Mouse (Mus musculus): ENCODE results near the gene Phactr2. TPM values are rescaled to one million over a fixed set of nuclear protein-coding genes. Genes with fewer than 3 reads are reported as not detected.

The Phactr2 gene
- polyA plus RNA-seq, 1 experiment from 2014 or later, result 10.8 TPM

DNA sequence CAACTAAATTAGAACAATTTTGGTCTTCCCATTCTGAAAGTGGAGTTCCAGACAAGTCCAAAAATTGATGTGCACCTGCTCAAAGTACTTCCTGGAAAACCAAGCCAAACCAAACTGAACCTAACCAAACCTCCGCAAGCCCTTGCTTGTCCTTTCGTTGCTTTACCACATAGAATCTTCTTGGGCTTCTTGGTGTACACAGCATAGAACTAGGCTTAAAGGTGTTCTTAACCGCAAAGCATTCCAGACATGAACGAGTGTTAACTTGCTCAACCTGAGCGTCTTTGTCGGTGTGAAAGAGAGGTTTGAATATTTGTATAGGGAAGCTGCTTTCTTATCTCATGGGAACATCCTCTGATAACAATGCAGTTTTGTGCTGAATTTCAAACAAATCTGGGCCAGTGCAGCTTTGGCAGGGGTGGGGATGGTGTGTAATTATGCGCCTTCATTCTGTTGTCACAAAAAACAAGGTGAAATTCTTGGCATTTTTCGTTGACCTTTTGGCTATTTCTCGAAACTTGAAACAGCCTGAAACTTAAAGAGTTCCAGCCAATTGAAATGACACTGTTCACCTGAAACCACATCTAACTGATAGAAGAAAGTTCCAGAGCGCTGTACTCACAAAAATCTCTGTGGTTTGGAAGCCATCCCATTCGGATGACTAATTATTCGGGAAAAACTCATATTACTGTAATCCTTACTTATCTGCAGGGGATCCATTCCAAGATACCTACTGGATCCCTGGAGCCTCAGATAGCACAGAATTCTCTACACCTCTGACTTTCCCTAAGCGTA, 104.4 kb downstream of the Phactr2 start:
- no peak for DNase-seq (ENCODE audit: low spot score)
- 85% methylated on average over 13 of the region's 13 CpGs for WGBS

DNA sequence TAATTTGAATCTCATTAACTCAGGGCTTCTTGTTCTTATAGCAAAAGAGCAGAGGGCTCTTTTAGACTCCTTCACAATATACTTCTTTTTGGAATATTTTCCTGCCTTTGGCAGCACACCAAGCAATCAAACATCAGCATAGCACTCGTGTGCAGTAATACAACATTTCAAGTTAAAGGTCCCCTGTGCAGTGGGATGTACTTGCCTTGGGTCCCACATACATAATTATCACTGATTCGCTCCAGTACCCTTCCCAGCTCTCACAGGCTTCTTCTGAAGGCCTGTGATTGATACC, 110.0 kb downstream of the Phactr2 start:
- H3K36me3 ChIP-seq, result no peaks in the 10 kb centered on the region
- WGBS, result 77% methylated on average over 2 of the region's 2 CpGs
- H3K4me1 ChIP-seq, result no peaks in the 10 kb centered on the region
- no peak for DNase-seq (ENCODE audit: low spot score)
- H3K4me3 ChIP-seq, result no peak overlapping the region
- H3K27me3 ChIP-seq (ENCODE audit: low read depth, poor library complexity, severe bottlenecking), result no peaks in the 10 kb centered on the region
- H3K27ac ChIP-seq (replicated peaks), result no peak overlapping the region
- no peaks in the 10 kb centered on the region for H3K9me3 ChIP-seq (replicated peaks)

More for the DNA sequence above, 104.4 kb downstream of the Phactr2 start:
- H3K27ac ChIP-seq (replicated peaks), result no peak overlapping the region
- no peak overlapping the region for H3K4me3 ChIP-seq
- H3K27me3 ChIP-seq (ENCODE audit: low read depth, poor library complexity, severe bottlenecking), result no peaks in the 10 kb centered on the region
- H3K36me3 ChIP-seq, result no peaks in the 10 kb centered on the region
- no peaks in the 10 kb centered on the region for H3K9me3 ChIP-seq (replicated peaks)
- 0 out of 2 replicates have a peak, but pooled peaks cover 3% of the 10 kb centered on the region for H3K4me1 ChIP-seq

DNA sequence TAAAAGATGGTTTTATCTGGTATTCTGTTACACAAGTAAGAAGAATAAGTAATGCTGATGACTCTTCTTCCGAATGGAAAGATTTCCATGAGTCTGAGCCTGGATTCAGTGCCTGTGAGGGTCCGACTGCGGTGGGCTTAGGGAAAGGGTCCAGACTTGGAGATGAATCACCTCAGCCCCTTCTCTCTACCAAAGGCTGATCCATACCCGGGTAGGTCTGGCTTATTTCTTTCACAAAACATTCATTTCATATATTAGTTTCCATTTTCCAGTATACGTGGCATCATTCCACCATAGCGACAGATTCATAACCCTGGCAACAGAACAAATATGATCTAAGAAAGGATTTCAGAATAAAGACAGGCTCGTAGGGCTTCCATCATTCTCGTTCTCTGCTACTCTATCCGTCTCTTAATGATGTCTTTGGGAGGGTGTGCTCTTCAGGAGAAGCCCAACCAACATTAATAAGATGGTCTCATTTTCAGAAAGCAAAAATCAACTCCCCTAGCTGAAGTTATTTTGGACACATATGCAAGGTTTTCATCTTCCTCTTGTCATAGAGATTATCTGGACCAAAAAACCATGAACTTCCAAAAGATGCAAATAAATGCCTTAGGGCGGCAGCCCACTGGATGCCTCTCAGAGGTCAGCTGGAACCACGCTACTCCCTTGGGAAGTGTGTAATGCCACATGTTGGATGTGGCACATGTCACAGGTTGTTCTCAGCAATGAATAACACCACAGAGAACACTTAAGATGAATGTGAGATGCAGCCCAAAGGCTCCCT, 110.5 kb downstream of the Phactr2 start:
- no peak for DNase-seq (ENCODE audit: low spot score)
- H3K27me3 ChIP-seq (ENCODE audit: low read depth, poor library complexity, severe bottlenecking), result no peaks in the 10 kb centered on the region
- no peaks in the 10 kb centered on the region for H3K36me3 ChIP-seq
- H3K4me3 ChIP-seq, result no peak overlapping the region
- H3K4me1 ChIP-seq, result no peaks in the 10 kb centered on the region
- no peak overlapping the region for H3K27ac ChIP-seq (replicated peaks)
- WGBS, result 91% methylated on average over 11 of the region's 11 CpGs
- H3K9me3 ChIP-seq (replicated peaks), result no peaks in the 10 kb centered on the region

DNA sequence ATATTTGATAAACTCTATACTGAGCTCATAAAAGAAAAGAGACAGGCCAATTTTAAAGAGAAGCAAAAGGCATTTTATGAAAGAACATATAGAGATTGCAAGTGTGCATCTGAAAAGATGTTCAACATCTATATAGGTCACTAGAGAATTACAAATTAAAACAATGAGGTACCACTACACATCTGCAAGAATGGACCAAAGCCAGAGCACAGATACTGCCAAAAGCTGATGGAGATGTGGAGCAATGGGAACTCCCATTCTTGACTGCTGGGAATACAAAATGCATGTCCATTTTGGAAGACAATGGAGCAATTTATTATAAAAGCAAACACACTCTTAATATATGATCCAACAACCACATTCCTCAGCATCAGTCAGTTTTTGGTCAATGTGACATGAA, 113.3 kb downstream of the Phactr2 start:
- no peaks in the 10 kb centered on the region for H3K27me3 ChIP-seq (ENCODE audit: low read depth, poor library complexity, severe bottlenecking)
- no peak overlapping the region for H3K27ac ChIP-seq (replicated peaks)
- no peaks in the 10 kb centered on the region for H3K4me1 ChIP-seq
- H3K4me3 ChIP-seq, result no peak overlapping the region
- DNase-seq (ENCODE audit: low spot score), result no peak
- no peaks in the 10 kb centered on the region for H3K9me3 ChIP-seq (replicated peaks)
- H3K36me3 ChIP-seq, result no peaks in the 10 kb centered on the region

DNA sequence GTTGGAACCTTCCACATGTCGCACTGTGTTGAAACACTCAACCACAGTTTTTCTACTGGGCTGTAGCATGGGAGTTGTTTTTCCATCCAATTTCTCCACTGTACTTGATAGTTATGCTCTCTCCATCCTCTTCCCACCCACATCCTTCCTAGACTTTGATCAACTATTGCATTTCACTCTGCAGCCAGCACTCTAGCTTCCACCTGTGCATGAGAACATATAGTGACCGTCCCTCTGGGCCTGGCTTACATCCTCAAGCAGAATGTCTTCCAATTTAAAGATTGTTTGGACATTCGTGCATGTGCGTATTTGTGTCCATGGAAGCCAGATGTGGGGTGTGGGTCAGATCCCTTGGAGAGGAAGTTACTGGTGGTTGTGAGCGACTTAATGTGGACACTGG, 114.4 kb downstream of the Phactr2 start:
- DNase-seq (ENCODE audit: low spot score), result no peak
- H3K36me3 ChIP-seq, result no peaks in the 10 kb centered on the region
- WGBS, result 92% methylated on average over 5 of the region's 5 CpGs

DNA sequence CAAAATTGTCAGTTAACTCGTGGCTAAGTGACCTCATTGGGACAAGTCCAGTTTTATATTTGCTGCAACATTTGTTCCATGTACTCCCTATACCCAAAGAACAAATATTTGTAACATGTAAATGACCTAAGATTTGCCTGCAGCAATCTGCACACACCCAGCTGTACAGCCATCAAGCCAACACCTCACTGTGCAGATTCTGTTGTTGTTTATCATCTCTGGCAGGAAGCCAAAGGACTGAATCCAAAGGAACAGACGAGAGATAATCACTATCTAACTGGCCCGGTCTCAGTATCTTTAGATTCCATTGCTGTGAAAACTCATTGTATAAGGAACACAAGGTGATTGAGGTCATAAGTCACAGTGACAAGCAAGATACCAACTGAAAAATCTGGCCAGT, 115.5 kb downstream of the Phactr2 start:
- H3K9me3 ChIP-seq (replicated peaks), result no peaks in the 10 kb centered on the region
- no peaks in the 10 kb centered on the region for H3K36me3 ChIP-seq
- H3K27ac ChIP-seq (replicated peaks), result no peak overlapping the region
- H3K4me1 ChIP-seq, result no peaks in the 10 kb centered on the region
- H3K4me3 ChIP-seq, result no peak overlapping the region
- no peaks in the 10 kb centered on the region for H3K27me3 ChIP-seq (ENCODE audit: low read depth, poor library complexity, severe bottlenecking)
- no peak for DNase-seq (ENCODE audit: low spot score)
- 78% methylated on average over 3 of the region's 3 CpGs for WGBS

More for the DNA sequence above, 114.4 kb downstream of the Phactr2 start:
- H3K4me3 ChIP-seq, result no peak overlapping the region
- H3K9me3 ChIP-seq (replicated peaks), result no peaks in the 10 kb centered on the region
- no peaks in the 10 kb centered on the region for H3K27me3 ChIP-seq (ENCODE audit: low read depth, poor library complexity, severe bottlenecking)
- no peaks in the 10 kb centered on the region for H3K4me1 ChIP-seq
- no peak overlapping the region for H3K27ac ChIP-seq (replicated peaks)

DNA sequence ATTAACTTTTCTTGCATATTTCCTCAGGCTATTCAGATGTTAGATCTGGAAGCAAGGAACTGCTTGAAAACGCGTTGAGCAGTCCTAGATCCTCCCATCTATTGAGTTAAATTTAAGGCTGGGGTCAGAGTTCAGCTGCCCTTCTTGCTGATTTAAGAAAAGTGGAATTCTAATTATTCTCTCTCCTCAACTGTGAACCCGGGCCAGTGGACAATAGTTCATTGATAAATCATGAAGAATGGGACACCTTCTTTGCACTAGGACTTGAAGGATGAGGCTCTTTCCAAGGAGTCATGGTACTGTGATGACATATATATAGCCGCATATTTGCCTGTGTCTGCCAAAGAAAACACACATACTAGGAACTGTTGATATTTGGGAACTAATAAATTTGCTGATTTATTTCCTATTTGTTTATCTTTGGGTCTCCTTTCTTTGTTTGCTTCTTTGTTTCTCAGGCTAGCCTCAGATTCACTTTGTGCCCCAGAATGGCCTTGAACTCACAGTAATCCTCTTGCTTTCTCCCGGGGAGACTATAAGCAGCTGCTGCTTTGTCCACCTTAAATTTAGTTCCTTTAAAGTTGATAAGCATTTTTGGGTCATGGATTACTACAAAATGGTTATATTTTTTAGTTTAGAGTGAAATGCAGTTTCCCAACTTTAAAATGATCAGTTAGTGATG, 127.5 kb downstream of the Phactr2 start:
- Histone ChIP-seq H3K27me3 (ENCODE audit: low read depth, poor library complexity, severe bottlenecking) (no peaks in the 10 kb centered on the region), H3K27ac (replicated peaks) (no peak overlapping the region), H3K4me1 (peaks cover 12% of the 10 kb centered on the region), H3K9me3 (replicated peaks) (no peaks in the 10 kb centered on the region), H3K4me3 (no peak overlapping the region), H3K36me3 (no peaks in the 10 kb centered on the region)
- DNase-seq (ENCODE audit: low spot score), result no peak
- 45% methylated on average over 5 of the region's 5 CpGs for whole genome bisulfite sequencing

DNA sequence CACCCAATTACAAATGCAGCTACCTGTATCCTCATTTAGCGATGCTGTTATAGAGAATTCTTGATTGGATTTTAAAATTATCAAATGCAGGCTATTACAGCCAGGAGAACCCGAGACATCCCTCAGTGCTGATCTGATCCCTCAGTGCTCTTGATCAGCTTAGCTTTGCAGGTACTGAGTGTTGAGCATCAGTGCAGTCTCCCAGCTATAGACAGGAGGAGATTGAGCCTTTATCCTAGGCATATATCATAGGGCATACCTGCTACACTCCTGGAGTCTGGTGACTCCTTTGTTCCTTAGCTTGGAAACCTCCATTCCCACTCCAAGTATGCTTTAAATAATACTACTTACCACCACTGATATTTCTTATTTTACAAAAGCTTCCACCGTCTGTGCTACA, 133.6 kb downstream of the Phactr2 start:
- Histone ChIP-seq H3K4me1 (peaks cover 14% of the 10 kb centered on the region), H3K27ac (replicated peaks) (no peak overlapping the region), H3K27me3 (ENCODE audit: low read depth, poor library complexity, severe bottlenecking) (no peaks in the 10 kb centered on the region), H3K9me3 (replicated peaks) (no peaks in the 10 kb centered on the region), H3K36me3 (no peaks in the 10 kb centered on the region), H3K4me3 (no peak overlapping the region)
- WGBS, result 90% methylated on average over 3 of the region's 3 CpGs
- DNase-seq (ENCODE audit: low spot score), result no peak

DNA sequence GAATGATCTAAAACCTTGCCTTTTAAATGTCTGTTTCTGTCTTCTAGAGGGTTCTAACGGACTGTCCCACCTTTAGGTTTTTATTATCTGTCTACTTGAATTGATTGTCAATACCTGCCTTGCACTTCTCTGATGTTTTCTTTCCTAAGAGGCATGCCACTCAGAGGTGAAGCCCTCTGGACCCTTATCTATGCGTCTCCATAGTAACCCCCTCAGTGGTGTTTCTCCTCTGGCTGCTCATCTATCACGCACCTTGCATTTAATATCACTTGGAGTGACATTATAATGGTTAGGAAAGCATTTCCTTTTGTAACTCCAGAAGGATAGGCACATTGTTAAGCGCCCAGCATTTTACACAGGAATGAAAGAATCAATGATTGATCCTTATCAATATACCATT, 137.2 kb downstream of the Phactr2 start:
- Histone ChIP-seq H3K4me3 (no peak overlapping the region), H3K4me1 (peaks cover 11% of the 10 kb centered on the region), H3K27me3 (ENCODE audit: low read depth, poor library complexity, severe bottlenecking) (no peaks in the 10 kb centered on the region), H3K36me3 (no peaks in the 10 kb centered on the region), H3K9me3 (replicated peaks) (no peaks in the 10 kb centered on the region), H3K27ac (replicated peaks) (no peak overlapping the region)
- DNase-seq (ENCODE audit: low spot score), result no peak
- 84% methylated on average over 4 of the region's 4 CpGs for WGBS

DNA sequence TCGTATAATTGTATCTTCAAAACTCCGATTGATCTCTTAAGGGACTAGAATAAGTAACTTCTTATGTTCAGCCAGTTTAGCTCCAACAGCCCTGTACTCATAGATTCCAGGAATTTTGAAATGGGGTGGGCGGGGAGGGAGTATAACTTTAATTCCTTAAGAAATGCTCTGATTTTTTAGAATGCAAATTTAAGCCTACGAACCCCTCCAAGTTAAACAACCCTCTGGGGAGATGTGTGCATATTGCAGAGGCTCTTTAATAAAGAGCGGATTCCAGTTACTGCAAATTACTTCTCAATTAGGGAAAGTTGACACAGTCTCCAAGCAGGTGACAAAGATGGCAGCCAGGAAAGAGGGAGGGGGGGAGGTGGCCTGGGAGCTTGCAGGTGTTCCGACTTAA, 138.4 kb downstream of the Phactr2 start:
- H3K27me3 ChIP-seq (ENCODE audit: low read depth, poor library complexity, severe bottlenecking), result no peaks in the 10 kb centered on the region
- H3K4me3 ChIP-seq, result no peak overlapping the region
- WGBS, result 82% methylated on average over 6 of the region's 6 CpGs
- H3K27ac ChIP-seq (replicated peaks), result no peak overlapping the region
- peaks cover 6% of the 10 kb centered on the region for H3K4me1 ChIP-seq
- no peaks in the 10 kb centered on the region for H3K9me3 ChIP-seq (replicated peaks)
- H3K36me3 ChIP-seq, result no peaks in the 10 kb centered on the region
- no peak for DNase-seq (ENCODE audit: low spot score)

DNA sequence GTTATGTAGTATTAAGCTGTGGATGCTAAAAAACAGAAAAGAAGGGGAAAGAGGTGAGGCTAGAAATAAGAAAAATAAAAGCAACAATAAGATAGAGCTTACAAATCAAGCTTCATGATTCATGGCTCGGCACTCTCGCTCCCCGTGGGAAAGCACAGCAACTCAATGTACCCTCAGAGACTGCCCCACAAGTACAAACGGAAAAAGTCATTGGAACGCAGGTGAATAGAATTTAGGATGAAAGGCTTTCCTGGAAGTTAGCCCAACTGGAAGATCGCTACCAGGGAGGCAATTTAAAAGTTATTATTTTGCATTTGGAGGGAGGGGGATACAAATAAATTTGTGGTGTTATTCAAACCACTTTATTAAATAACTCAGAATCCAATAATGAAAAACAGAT, 138.9 kb downstream of the Phactr2 start:
- Histone ChIP-seq H3K9me3 (replicated peaks) (no peaks in the 10 kb centered on the region), H3K4me1 (peaks cover 6% of the 10 kb centered on the region), H3K4me3 (no peak overlapping the region), H3K27ac (replicated peaks) (no peak overlapping the region), H3K27me3 (ENCODE audit: low read depth, poor library complexity, severe bottlenecking) (no peaks in the 10 kb centered on the region), H3K36me3 (no peaks in the 10 kb centered on the region)
- 80% methylated on average over 6 of the region's 6 CpGs for WGBS
- DNase-seq (ENCODE audit: low spot score), result no peak

DNA sequence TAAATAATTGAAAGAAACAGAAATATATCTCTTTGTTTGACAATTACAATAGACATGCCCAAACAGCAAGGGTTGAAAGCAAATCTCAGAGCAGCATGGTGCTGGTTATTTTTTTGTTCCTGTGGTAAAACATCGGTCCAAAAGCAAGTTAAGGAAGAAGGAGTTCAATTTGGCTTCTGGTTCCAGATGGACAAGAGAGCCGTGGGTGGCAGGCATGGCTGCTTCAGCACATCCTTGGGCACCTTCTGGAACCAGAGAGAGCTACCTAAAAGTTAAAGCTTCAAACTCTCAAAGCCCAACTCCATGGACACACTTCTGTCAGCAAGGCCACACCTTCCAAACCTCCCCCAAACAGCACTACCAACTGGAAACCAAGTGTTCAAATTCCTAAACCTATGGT, 140.4 kb downstream of the Phactr2 start:
- Histone ChIP-seq H3K4me3 (no peak overlapping the region), H3K4me1 (peaks cover under 1% of the 10 kb centered on the region; the same call in 1 of the 2 replicates), H3K36me3 (no peaks in the 10 kb centered on the region), H3K27ac (replicated peaks) (no peak overlapping the region), H3K27me3 (ENCODE audit: low read depth, poor library complexity, severe bottlenecking) (no peaks in the 10 kb centered on the region), H3K9me3 (replicated peaks) (no peaks in the 10 kb centered on the region)
- WGBS, result 90% methylated on average over 2 of the region's 2 CpGs
- no peak for DNase-seq (ENCODE audit: low spot score)

DNA sequence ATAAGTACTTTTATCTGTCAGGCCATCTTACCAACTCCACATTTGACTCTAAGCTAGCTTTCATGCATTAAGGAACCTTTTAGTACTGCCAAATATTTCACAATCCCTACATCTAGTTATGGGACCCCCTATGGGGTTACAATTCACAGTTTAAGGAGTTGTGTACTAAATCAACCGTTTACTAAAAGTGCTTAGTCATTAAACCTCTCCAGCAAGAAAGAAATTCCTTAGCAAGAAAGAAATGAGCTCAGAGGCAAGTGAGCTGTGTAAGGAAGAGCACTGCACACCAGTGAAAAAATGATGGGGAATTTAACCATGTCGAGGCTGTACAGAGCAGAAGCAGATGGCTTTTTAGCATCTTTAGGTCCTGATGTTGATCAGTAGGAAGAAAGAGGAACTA, 141.2 kb downstream of the Phactr2 start:
- Histone ChIP-seq H3K36me3 (no peaks in the 10 kb centered on the region), H3K9me3 (replicated peaks) (no peaks in the 10 kb centered on the region), H3K27ac (replicated peaks) (no peak overlapping the region), H3K4me1 (peaks cover 6% of the 10 kb centered on the region), H3K27me3 (ENCODE audit: low read depth, poor library complexity, severe bottlenecking) (no peaks in the 10 kb centered on the region), H3K4me3 (no peak overlapping the region)
- DNase-seq (ENCODE audit: low spot score), result no peak
- WGBS, result 63% methylated on average over 2 of the region's 2 CpGs

Data from midbrain, embryonic 10.5 days (tissue).